Mouse (Mus musculus) lung, postnatal 36 days (tissue): ENCODE results near the gene Ggt7.
"Not testable (repeated sequence)": the region's sequence is repeated elsewhere in the genome, so short reads cannot be mapped to it uniquely, and the experiment has no call there.

Experiments
- DNase-seq: peaks from one replicate; pipeline ENCODE4 v3.0.0; 2022; ENCODE audit warnings: mixed read lengths

Ggt7 gene

GRCm38 (mm10) chr2:155517455-155518423 lies at the start of gene Ggt7, which contains the start of gene Acss2:
TSS of gene Ggt7 (minus strand) at chr2:155518237.
TSS of gene Acss2 (plus strand) at chr2:155517948.
- peak; percentile 100 for DNase-seq

DNA sequence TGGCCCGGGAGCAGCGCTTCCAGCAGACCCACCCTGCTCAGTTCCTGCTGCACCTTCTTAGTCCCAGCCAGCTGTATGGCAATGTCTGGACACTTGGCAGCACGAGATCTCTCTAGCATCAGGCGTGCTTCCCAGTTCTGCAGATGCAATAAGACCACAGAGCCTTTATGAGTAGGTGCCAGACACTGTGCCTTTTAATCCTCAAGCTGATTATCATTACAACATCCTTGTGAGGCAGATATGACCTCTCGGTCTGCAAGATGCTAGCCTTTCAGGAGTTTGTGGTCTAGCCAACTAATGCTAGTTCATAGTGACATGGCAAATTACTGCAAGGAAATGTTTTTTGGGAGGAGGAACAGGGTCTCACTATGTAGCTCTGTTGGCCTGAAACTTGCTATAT lies 49.7 kb upstream of the Ggt7 start:
- no peak for DNase-seq

- no peak for DNase-seq
Measured at GRCm38 (mm10) chr2:155562934-155563333, 44.9 kb upstream of the Ggt7 start.

DNA sequence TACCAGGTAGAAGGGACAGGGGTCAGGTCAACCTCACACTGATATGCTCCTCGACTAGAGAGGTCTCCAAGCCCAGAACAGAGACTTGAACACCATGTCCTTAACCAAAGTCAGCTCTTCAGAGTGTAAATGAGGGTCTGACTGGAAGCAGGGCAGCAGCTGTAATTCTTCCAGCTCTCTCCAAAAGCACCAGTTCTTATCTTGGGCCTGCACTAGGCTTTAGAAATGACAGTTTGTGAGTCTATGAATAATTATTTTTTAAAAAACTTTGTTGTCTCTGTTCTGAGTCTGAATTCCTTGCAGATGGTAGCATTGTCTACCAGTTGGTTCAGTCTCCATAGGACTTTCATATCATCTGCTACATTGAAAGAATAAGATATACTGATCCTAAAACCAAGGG lies 44.2 kb upstream of the Ggt7 start:
- DNase-seq = no peak

- peak; percentile 42 for DNase-seq
Measured at GRCm38 (mm10) chr2:155554426-155554985, 36.5 kb upstream of the Ggt7 start.

DNA sequence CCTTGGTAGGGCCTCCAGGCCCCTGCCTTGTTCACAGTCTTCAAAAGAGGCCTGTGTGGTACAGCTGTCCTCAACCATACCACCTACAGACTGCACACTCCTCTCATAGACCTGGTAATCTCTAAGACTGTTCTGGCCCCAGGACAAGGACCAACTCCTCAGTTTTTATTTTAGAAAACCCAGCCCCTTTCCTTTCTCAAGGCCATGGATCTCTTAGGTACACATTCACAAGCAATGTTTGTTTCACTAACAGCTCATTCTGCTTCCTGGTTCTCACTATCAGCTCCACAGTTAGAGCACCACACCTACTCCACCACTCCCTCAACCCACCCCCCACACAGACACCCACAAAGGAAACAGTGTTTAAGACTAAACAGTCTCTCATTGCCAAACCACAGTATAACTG lies 34.9 kb upstream of the Ggt7 start:
- peak; percentile 56 for DNase-seq

DNA sequence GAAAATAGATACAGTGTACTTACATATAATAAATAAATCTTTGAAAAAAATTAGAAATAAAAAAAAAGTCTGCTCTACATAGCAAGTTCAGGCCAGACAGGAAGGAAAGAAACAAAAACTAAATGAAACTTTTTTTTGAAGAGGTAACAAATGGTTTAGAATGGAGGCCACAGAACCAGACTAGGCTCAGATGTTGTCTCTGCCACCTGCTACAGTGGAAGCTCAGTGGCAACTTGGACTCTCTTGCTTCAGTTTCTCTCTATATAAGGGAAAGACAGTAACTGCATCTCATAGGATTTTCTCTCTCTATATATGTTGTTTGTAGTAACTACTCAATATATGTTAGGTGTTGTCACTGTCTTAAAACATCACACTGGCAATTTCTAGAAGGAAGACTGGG lies 34.3 kb upstream of the Ggt7 start:
- no peak for DNase-seq

- DNase-seq = no peak
Measured at GRCm38 (mm10) chr2:155546955-155547354, 28.9 kb upstream of the Ggt7 start.

GRCm38 (mm10) chr2:155540822-155541458 lies 22.9 kb upstream of the Ggt7 start:
- DNase-seq = no peak

DNA sequence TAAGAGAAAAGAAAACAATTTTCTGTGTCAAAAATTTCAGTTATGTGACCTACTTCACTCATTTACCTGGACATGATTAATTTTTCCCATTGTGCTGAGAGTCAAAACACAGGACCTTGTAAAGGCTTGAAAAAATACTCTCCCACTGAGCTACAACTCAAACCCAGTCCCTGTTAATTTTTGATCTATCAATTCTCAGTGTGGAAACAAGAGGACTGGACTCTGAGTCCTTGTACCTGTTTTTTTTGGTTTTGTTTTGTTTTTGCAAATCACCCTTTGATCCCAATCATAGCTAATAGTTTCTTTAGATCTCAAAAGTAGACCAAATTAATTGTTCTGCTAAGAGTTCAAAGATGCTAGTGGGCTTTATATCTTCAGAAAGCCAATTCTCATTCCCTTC lies 21.7 kb upstream of the Ggt7 start:
- DNase-seq = no peak

GRCm38 (mm10) chr2:155538463-155539057 lies 20.5 kb upstream of the Ggt7 start:
- not testable (repeated sequence) for DNase-seq

- DNase-seq = peak; percentile 20
Measured at GRCm38 (mm10) chr2:155537761-155538462, 19.9 kb upstream of the Ggt7 start.

DNA sequence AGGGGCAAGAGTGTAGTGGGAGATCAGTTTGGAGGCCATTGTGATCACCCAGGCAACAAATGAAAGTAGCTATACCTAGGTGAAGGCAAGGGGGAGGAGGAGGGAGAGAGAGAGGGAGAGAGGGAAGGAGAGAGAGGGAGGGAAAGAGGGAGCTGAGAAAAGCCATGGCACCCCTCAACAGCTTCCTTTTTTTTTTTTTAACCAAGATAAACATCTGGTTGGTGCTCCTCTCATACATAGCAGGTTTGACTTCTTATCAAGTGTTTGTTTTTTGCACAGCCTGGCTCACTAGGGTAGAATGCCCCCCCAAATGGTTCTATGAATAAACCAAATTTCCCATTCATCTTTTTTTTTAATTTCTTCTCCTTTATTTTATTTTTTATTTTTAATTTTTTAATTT lies 18.3 kb upstream of the Ggt7 start:
- no peak for DNase-seq

DNA sequence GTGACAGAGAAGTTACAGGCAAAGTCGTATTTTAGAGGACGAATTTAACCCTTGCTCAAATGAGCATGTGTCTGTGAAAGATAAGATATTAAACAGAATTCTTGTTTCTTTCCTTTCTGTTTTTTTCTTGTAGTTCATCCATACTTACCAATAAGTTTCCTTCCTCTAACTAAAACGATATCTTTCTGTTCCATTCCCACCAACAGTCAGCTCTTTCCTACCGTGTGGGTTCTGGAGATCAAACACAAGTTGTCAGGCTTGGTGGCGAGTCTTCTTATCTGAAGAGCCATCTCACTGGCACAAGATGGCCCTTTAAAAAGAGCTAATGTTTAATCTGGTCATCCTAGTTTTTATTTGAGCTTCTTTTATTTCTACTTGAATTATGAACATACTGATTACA lies 9.3 kb upstream of the Ggt7 start:
- no peak for DNase-seq

DNA sequence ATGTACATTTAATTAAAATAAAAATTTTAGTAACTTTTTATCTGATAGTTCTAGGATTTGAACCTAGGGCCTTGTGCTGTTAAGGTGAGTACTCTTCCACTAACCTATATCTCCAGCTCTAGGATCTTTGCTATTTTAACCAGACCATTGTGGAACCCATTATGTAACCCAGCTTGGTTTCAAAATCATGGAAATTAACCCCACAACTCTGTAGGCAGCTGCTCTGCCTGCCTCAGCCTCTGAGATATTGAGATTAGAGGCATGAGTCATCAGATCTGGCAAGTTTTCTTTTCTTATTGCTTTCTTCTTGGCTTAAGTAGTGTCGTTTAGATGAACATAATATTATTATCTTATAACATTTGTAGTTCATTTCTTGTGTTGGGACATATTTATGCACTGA lies 6.3 kb upstream of the Ggt7 start:
- peak; percentile 10 for DNase-seq

DNA sequence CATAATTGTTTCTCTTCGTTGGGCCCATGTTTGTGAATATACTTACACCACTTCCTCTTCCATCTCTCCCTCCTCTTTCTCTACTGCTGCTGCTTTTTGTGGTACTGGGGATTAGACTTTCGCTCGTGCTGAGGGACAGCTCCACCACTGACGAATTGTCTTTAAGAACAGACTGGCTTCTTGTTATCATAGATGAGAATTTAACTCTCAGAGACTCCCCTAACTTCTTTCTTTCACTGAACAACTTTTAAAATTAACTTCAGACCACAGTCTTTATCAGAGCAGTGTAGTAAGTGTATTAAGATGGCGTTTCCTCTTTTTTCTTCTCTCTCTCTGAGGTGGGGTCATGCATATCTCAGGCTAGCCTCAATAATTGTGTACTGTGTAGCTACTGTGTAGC lies 5.7 kb upstream of the Ggt7 start:
- no peak for DNase-seq

DNA sequence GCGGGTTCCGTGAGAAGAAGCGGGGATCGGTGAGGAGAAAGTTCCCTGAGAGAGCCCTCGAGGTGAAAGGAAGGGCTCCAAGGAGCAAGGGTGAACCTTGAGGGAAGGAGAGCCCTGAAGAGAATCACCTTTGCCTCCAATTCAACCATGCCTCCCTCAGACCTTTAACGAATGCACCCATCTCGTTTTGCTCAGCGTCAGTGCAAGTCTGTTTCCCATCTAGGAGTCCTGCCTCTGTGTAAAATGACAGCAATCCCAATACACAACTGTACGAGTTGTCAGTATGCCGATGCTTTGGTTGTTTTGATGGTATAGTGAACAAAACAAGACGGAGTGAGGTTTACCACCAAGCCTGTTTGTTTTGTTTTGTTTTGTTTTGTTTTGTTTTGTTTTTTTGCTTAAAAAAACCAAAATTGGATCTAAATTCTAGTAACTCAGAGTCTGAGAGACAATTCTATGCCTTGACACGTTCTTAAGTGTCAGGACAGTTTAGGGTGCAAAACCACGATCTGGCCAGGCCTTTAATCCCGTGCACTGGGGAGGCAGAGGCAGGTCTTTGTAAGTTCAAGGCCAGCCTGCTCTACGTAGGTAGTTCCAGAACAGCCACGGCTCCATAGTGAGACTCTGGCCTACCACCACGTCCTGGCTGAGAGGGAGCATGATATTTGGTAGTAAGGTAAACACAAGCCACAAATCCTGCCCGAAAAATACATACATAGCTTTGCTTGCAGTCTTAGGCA lies 664 bp upstream of the Ggt7 start:
- no peak for DNase-seq

GRCm38 (mm10) chr2:155515941-155516340 lies 2.1 kb downstream of the Ggt7 start:
- peak; percentile 83 for DNase-seq

GRCm38 (mm10) chr2:155514666-155515065 lies 3.4 kb downstream of the Ggt7 start:
- peak; percentile 78 for DNase-seq

DNA sequence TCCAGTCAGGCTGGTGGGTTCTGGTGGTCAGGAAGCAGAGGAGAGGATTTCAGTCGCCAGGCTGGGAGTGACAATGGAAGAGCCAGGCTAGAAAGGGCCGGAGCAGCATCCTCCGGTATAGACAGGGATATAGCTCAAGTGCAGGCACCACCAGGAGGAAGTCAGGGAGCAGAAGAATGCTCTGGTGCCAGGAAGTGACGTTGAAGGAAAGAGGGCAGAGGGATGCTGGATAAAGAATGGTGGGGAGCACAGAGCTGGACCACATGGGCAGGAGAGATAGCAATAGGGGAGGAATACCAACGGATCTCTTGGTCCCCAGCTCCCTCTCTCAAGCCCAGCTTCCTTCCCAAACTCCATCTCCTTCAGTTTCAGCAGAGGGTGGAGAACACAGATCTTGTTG lies 4.5 kb downstream of the Ggt7 start:
- DNase-seq = no peak

GRCm38 (mm10) chr2:155512479-155512878 lies 5.6 kb downstream of the Ggt7 start:
- DNase-seq = peak; percentile 78
